Mouse (Mus musculus): ENCODE data around the gene Sash3. TPM values are rescaled to one million over a fixed set of nuclear protein-coding genes. Genes with fewer than 3 reads are reported as not detected.

Sash3 gene
- 8.5 and 9.0 TPM in 2 replicates for polyA plus RNA-seq (2012; rRNA removed)

GRCm38 (mm10) chrX:48146262-48146661, at the start of gene Sash3:
Gene Sash3 (plus strand): TSS chrX:48146436.

GRCm38 (mm10) chrX:48108394-48109315, 37.6 kb upstream of the Sash3 start, which contains the start of gene Xpnpep2:
Gene Xpnpep2 (plus strand): TSS chrX:48108725.

GRCm38 (mm10) chrX:48208519-48209185, 62.4 kb downstream of the Sash3 start, which contains the start of gene Zdhhc9:
Gene Zdhhc9 (minus strand): TSS chrX:48208878.

Other genes with a start within 250 kb of the Sash3 start
- gene Ocrl, start 234.0 kb upstream of the Sash3 start, polyA plus RNA-seq (2012; rRNA removed) = 5.7 and 6.5 TPM in 2 replicates
- gene Apln, start 111.6 kb upstream of the Sash3 start, polyA plus RNA-seq (2012; rRNA removed) = 0.23 and 0.40 TPM in 2 replicates
- gene Xpnpep2, start 37.7 kb upstream of the Sash3 start, polyA plus RNA-seq (2012; rRNA removed) = 0.01 TPM in 2 replicates
- gene Zdhhc9, start 62.4 kb downstream of the Sash3 start, polyA plus RNA-seq (2012; rRNA removed) = 18.3 and 21.0 TPM in 2 replicates
- gene Utp14a, start 110.4 kb downstream of the Sash3 start, polyA plus RNA-seq (2012; rRNA removed) = 6.1 TPM in 2 replicates
- gene Bcorl1, start 194.9 kb downstream of the Sash3 start, polyA plus RNA-seq (2012; rRNA removed) = 1.0 and 1.4 TPM in 2 replicates

Data from liver, embryonic 18 days (tissue).